Mouse (Mus musculus): Measurements from ENCODE around the gene Cldn10. TPM values are rescaled to one million over a fixed set of nuclear protein-coding genes. Genes with fewer than 3 reads are reported as not detected.

Gene Cldn10
- polyA plus RNA-seq, 1 experiment from 2014 or later, result 8.4 TPM

DNA sequence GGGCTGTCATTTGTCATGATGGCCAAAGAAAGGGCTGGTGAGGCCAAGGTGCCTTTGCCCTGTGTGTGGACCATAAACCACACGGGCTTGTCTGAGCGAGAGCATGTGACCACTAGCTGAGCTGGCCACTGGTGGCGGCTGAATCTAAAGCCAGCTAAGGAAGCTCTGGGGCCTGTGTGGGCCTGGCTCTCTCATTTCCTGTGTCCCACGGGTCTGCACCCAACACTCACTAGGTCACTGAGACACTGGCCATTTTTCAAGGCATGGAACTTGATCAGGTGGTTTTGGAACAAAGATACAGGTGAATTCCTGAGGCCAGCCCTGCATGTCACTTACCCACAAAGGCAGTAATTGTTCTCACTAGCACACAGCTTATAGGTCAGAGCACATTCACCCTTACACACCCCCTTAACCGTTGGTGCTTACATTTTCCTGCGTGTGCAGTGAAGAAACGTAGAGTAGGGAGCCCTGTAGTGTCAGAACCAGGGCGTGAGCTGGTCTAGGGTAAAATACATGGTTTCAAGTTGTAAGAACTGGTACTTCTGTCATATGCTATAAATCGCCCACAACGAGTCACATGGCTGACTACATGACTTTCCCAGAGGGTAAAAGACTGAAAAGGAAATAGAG, 87.2 kb downstream of the Cldn10 start:
- Histone ChIP-seq H3K27me3 (ENCODE audit: control insufficient read depth, insufficient read depth, low read length) (no peaks in the 10 kb centered on the region), H3K9ac (ENCODE audit: low read length) (no peak overlapping the region), H3K27ac (replicated peaks) (no peak overlapping the region), H3K9me3 (ENCODE audit: control insufficient read depth, low read length) (no peaks in the 10 kb centered on the region), H3K4me1 (replicated peaks; ENCODE audit: control insufficient read depth, insufficient read depth) (no peaks in the 10 kb centered on the region), H3K36me3 (ENCODE audit: control insufficient read depth, insufficient read depth, low read length) (peaks cover 5% of the 10 kb centered on the region; the same call in 1 of the 2 replicates), H3K4me2 (replicated peaks; ENCODE audit: low read depth) (no peak overlapping the region), H3K4me3 (ENCODE audit: low read depth, low read length) (no peak overlapping the region)
- TF ChIP-seq EP300 (optimal IDR thresholded peaks at IDR 0.05), result no peak
- no peak for TF ChIP-seq CTCF (IDR thresholded peaks at IDR 0.05; ENCODE audit: low read depth)
- WGBS, result 62% methylated on average over 10 of the region's 10 CpGs
- ATAC-seq (ENCODE audit: low FRiP score, low TSS enrichment) (no peak), DNase-seq (ENCODE audit: low spot score) (no peak)

- TF ChIP-seq EP300 (optimal IDR thresholded peaks at IDR 0.05) (no peak), CTCF (IDR thresholded peaks at IDR 0.05; ENCODE audit: low read depth) (no peak)
- no peaks in the 10 kb centered on the region for H3K9me3 ChIP-seq (ENCODE audit: control insufficient read depth, low read length)
- no peak overlapping the region for H3K27ac ChIP-seq (replicated peaks)
- no peak overlapping the region for H3K4me3 ChIP-seq (ENCODE audit: low read depth, low read length)
- WGBS, result 71% methylated on average over 11 of the region's 11 CpGs
- DNase-seq (ENCODE audit: low spot score) (no peak), ATAC-seq (ENCODE audit: low FRiP score, low TSS enrichment) (no peak)
- no peaks in the 10 kb centered on the region for H3K4me1 ChIP-seq (replicated peaks; ENCODE audit: control insufficient read depth, insufficient read depth)
- H3K27me3 ChIP-seq (ENCODE audit: control insufficient read depth, insufficient read depth, low read length), result no peaks in the 10 kb centered on the region
- peaks cover 5% of the 10 kb centered on the region; the same call in 1 of the 2 replicates for H3K36me3 ChIP-seq (ENCODE audit: control insufficient read depth, insufficient read depth, low read length)
- H3K9ac ChIP-seq (ENCODE audit: low read length), result no peak overlapping the region
- H3K4me2 ChIP-seq (replicated peaks; ENCODE audit: low read depth), result no peak overlapping the region
These were observed 90.7 kb downstream of the Cldn10 start for GRCm38 (mm10) chr14:118878346-118878910.

GRCm38 (mm10) chr14:118880696-118881095, 93.0 kb downstream of the Cldn10 start:
- H3K27ac ChIP-seq (replicated peaks), result no peak overlapping the region
- peaks cover 5% of the 10 kb centered on the region; the same call in 1 of the 2 replicates for H3K36me3 ChIP-seq (ENCODE audit: control insufficient read depth, insufficient read depth, low read length)
- H3K27me3 ChIP-seq (ENCODE audit: control insufficient read depth, insufficient read depth, low read length), result no peaks in the 10 kb centered on the region
- no peak overlapping the region for H3K4me3 ChIP-seq (ENCODE audit: low read depth, low read length)
- ATAC-seq (ENCODE audit: low FRiP score, low TSS enrichment), result no peak
- no peak overlapping the region for H3K9ac ChIP-seq (ENCODE audit: low read length)
- 66% methylated on average over 10 of the region's 10 CpGs for WGBS
- H3K4me2 ChIP-seq (replicated peaks; ENCODE audit: low read depth), result no peak overlapping the region
- H3K9me3 ChIP-seq (ENCODE audit: control insufficient read depth, low read length), result no peaks in the 10 kb centered on the region
- no peak for DNase-seq (ENCODE audit: low spot score)
- TF ChIP-seq EP300 (optimal IDR thresholded peaks at IDR 0.05), result no peak
- no peak for TF ChIP-seq CTCF (IDR thresholded peaks at IDR 0.05; ENCODE audit: low read depth)
- no peaks in the 10 kb centered on the region for H3K4me1 ChIP-seq (replicated peaks; ENCODE audit: control insufficient read depth, insufficient read depth)

GRCm38 (mm10) chr14:118883344-118884249, 95.9 kb downstream of the Cldn10 start:
- no peak for DNase-seq (ENCODE audit: low spot score)

GRCm38 (mm10) chr14:118884250-118884556, 96.5 kb downstream of the Cldn10 start:
- DNase-seq (ENCODE audit: low spot score) (no peak), ATAC-seq (ENCODE audit: low FRiP score, low TSS enrichment) (peak; percentile 68; the same call in 1 of the 2 replicates)
- Histone ChIP-seq H3K4me2 (replicated peaks; ENCODE audit: low read depth) (no peak overlapping the region), H3K9ac (ENCODE audit: low read length) (no peak overlapping the region), H3K4me3 (ENCODE audit: low read depth, low read length) (no peak overlapping the region), H3K9me3 (ENCODE audit: control insufficient read depth, low read length) (no peaks in the 10 kb centered on the region), H3K27me3 (ENCODE audit: control insufficient read depth, insufficient read depth, low read length) (no peaks in the 10 kb centered on the region), H3K36me3 (ENCODE audit: control insufficient read depth, insufficient read depth, low read length) (peaks cover 5% of the 10 kb centered on the region; the same call in 1 of the 2 replicates), H3K4me1 (replicated peaks; ENCODE audit: control insufficient read depth, insufficient read depth) (no peaks in the 10 kb centered on the region), H3K27ac (replicated peaks) (no peak overlapping the region)
- WGBS, result 67% methylated on average over 7 of the region's 7 CpGs
- TF ChIP-seq CTCF (IDR thresholded peaks at IDR 0.05; ENCODE audit: low read depth), result no peak

More at GRCm38 (mm10) chr14:118883344-118884249, 95.9 kb downstream of the Cldn10 start:
- H3K36me3 ChIP-seq (ENCODE audit: control insufficient read depth, insufficient read depth, low read length), result peaks cover 5% of the 10 kb centered on the region; the same call in 1 of the 2 replicates
- no peak overlapping the region for H3K9ac ChIP-seq (ENCODE audit: low read length)
- no peak overlapping the region for H3K4me3 ChIP-seq (ENCODE audit: low read depth, low read length)
- no peaks in the 10 kb centered on the region for H3K4me1 ChIP-seq (replicated peaks; ENCODE audit: control insufficient read depth, insufficient read depth)
- no peak for ATAC-seq (ENCODE audit: low FRiP score, low TSS enrichment)
- no peak overlapping the region for H3K4me2 ChIP-seq (replicated peaks; ENCODE audit: low read depth)
- no peaks in the 10 kb centered on the region for H3K27me3 ChIP-seq (ENCODE audit: control insufficient read depth, insufficient read depth, low read length)
- TF ChIP-seq CTCF (IDR thresholded peaks at IDR 0.05; ENCODE audit: low read depth), result no peak
- TF ChIP-seq EP300 (optimal IDR thresholded peaks at IDR 0.05), result no peak
- WGBS, result 72% methylated on average over 18 of the region's 18 CpGs
- no peaks in the 10 kb centered on the region for H3K9me3 ChIP-seq (ENCODE audit: control insufficient read depth, low read length)
- H3K27ac ChIP-seq (replicated peaks), result no peak overlapping the region

Data from stomach, postnatal 0 days (tissue).